Mouse (Mus musculus) CH12F3 (cell line): ENCODE data around the gene Ppil3.

Source experiments
- in situ Hi-C: fragments of 300-500 bp; cut with MboI; formaldehyde crosslinking; loops from 2 replicates; pipeline ENCODE4 v1.14.3; 2020; ENCODE audit warnings: low sequenced_read_pairs

Ppil3 gene

DNA sequence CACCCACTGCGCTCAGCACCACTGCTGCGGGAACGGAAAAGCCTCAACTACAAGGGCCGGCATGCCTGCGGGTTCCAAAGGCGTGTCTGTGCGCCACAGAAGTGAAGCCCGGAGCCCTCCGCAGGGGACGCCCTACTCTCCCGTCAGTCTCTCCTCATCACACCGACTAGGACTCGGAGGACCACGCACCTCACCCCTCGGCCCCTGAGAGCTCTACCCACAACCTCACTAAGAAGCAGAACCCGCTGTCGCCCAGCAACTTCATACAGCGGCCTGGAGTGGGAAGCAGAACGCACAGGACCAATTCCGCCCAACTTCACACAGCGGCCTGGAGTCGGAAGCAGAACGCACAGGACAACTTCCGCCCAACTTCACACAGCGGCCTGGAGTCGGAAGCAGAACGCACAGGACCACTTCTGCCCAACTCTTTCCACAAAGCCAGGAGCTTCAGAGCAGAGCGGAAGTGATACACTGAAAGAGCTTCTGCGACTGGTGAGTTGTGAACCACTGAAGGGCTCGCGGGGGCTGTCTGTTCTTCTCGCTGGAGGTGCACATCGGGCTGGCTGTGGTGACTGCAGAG is at the start of gene Ppil3, which contains the start of gene Nif3l1:
Gene Ppil3 (minus strand): TSS at position 344 of the 580 bp plus-strand sequence.
Gene Nif3l1 (plus strand): TSS at position 9 of the 580 bp plus-strand sequence.
- in situ Hi-C loops, result no loop called here

DNA sequence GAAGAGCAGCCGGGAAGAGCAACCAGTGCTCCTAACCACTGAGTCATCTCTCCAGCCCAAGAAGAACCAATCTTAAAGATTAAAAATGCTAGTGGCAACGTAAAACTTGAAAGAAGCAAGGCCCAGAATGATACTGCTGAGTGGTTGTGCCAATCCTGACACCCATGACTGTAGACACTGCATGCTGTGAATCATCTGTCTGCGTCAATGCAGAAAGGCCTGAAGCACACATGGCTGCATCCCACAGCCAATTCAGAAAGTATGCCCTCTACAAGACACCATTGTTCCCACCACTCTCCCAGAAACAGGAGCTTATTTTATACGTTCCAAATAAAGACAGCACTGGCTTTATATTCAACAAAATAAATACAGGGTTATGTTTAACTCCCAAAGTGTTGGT is 37.4 kb upstream of the Ppil3 start:
- in situ Hi-C loops, result no loop called here

DNA sequence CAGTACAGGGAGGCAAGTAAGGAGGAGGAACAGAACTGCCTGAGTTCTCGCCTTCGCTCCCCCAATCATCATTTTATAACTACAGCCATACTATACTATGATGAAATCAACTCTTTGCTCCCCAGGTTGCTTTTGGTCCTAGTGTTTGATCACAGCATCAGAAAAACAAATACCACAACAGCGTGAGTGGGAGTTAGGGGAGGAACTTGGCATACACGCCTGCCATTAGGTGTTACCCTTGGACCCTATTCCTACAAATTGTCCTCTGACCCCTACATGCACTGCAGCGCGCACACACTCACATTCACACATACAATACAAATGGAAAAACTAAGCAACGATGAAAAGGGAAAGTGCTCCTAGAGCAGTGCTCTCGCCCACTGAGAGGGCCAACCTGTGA is 30.4 kb upstream of the Ppil3 start:
- in situ Hi-C loops, result no loop called here

DNA sequence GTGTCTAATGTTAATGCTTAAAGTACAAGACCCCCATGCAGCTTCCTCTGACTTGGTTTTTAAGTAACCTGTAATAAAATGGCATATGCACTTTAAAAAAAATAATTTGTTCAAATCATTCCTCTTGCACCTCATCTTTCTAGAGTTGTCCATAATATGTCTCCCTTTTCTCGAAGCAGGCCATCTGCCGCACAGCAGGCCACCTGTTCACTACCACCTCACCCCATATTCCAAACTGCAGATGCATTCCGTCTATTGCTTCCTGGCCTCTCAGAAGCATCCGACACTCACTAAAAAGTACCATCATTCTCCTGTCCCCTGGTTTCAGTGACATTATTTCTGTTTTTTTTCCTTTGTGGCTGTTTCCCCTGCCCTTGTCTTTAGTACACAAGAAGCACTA is 20.3 kb upstream of the Ppil3 start:
- in situ Hi-C loops, result loop anchor here (25.0 kb wide), 1 partner anchor 222 kb away; the partner anchor contains the start of gene Als2cr12

DNA sequence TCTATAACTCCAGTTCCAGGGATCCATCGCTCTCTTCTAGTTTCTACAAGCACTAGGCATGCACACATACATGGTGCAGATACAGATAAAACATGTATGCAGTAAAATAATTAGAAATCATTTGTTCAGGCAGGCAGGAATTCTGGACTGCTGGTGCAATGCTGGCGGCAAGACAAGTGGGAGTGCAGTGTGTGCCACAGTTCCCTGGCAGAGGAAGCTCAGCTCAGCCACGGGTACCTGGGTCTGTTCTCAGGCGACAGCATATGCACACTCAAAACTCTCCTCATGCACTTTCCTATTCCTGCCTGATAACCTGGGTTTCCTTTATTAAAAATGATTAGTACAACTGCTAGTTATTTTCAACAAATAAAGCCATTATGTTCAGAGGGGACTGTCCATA is 19.8 kb upstream of the Ppil3 start:
- in situ Hi-C loops, result loop anchor here (25.0 kb wide), 1 partner anchor 222 kb away; the partner anchor contains the start of gene Als2cr12

DNA sequence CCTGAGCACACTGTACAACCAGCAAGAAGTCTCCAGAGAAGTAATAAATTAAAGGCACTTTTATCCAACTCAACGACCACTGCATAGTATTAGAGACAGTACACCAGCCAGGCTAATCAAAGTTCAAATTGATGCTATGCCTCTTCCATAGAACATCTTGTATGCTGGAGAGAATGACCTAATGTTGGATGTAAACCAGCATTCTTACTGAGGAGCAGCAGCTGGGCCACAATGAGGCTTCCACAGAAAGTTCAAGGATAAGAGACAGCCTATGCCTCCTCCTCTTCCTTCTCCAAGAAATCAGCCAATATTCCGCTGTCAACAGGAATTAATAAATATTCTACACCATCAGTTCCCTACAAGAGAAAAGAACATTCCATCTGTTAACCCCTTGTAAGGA is 18.6 kb upstream of the Ppil3 start:
- in situ Hi-C loops, result loop anchor here (25.0 kb wide), 1 partner anchor 223 kb away; the partner anchor contains the start of gene Als2cr12

DNA sequence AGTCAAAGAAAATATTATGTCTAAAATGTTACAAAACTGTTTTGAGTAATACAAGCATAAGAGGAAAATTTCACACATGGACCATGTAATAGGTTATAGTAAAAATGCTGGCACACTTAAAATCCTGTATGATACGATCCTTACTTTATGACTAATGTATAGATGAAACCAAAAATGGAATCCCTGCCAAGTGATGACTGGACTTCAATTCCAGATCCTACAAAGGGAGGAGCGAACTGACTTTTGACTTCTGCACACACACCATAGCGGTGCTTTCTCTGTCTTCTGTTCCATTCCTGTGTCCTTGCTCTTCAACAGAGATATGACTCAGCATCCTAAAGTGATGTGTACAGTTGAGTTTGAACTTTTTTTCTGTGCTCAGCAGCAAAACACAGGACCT is 15.3 kb upstream of the Ppil3 start:
- in situ Hi-C loops, result loop anchor here (25.0 kb wide), 1 partner anchor 227 kb away; the partner anchor contains the start of gene Als2cr12

DNA sequence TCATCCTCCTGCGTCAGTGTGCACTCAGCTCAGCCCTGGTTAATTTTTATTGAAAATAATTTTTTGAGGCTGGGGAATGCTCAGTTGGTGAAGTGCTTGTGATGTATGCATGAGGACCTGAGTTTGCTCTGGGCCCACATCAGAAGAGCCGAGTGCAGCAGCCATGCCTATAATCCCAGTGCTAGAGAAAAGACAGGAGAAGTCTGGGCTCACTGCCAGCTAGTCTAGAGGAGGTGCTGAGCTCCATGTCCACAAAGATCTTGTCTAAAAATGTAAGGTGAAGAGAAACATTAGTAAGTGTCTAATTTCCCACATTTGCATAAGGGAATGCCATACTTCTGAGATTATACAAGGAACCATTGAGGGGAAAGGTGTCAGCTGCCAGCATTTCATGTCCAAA is 13.6 kb upstream of the Ppil3 start:
- in situ Hi-C loops, result loop anchor here (25.0 kb wide), 1 partner anchor 228 kb away; the partner anchor contains the start of gene Als2cr12

DNA sequence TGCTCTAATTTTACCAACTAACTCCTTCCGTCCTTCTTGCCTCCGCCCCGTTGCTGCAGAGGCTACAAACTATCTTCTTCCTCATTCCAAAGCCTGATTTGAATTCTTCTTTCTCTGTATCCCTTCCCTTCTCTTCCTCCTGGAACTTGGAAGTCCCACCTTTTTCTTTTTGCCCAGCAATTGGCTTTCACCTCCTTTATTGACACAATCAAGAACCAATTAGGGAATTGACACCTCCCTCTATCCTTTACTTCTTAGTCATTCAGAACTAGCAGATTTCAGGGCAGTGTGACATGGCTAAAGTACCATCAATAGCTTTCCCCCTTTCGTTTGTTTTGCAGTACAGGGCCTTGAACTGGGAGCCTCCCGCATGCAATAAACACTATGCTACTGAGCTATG is 12.9 kb upstream of the Ppil3 start:
- in situ Hi-C loops, result loop anchor here (25.0 kb wide), 1 partner anchor 229 kb away; the partner anchor contains the start of gene Als2cr12

DNA sequence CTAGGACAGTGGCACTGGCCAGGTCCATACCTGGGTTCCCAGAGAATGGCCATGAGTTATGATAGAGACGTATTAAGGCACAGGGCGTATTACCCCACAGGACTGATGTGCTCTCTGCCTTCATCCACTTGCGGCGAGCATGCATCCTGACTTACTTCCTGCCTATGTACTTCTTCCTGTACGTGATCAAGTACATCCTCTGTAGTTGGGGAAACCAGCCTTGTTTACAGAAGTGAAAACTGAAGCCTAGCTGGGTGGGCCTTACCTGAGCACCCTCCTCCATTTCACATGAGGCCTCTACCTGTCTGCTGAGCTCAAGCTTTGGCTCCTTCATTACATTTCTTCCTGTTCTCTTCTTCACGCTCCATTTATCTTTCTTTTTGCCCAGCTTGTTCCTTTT is 9.0 kb upstream of the Ppil3 start:
- in situ Hi-C loops, result loop anchor here (25.0 kb wide), 1 partner anchor 233 kb away; the partner anchor contains the start of gene Als2cr12

DNA sequence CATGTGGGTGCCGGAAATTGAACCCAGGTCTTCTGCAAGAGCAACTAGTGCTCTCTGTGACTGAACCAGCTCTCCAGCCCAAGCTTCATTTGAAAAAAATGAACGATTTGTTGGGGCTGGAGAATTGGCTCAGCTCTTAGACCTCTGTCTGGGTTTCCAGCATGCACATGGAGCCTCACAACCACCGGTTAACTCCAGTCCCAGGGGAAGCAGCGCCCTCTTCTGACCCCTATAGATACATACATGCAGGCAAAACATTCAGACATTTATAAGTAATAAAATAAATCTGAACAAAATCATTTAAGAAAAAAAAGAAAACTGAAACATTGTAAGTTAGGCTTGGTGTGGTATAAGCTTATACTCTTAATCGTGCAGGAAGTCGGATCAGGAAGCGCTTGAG is 3.1 kb upstream of the Ppil3 start:
- in situ Hi-C loops, result no loop called here

DNA sequence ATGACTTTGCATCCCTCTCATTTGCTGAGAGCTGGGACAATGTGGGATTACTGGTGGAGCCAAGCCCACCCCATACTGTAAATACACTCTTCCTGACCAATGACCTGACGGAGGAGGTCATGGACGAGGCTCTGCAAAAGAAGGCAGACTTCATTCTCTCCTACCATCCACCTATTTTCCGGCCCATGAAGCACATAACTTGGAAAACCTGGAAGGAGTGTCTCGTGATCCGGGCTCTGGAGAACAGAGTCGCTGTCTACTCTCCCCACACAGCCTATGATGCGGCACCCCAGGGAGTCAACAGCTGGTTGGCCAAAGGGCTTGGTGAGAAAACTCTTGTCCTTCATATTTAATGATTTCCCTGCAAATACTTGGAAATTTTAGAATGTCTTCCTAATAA is 2.5 kb upstream of the Ppil3 start:
- in situ Hi-C loops, result no loop called here

DNA sequence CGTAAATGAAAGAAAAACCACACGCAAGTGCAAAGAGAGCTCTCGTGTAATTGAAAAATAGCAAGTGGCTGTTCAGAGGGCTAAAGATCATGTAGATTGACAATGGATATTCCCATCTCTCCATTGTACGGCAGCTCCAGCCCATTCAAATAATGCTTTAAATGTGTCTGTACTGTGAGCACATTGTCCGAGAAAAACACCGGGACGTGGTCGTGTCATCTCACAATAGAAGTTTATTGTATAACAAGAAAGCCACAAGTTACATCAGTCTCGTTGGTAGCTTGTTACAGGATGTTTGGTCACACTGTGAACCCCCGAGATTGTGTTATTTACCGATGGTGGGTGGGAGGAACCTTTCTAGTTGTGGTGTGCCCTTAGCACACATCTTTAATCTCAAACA is 575 bp upstream of the Ppil3 start:
- in situ Hi-C loops, result no loop called here

DNA sequence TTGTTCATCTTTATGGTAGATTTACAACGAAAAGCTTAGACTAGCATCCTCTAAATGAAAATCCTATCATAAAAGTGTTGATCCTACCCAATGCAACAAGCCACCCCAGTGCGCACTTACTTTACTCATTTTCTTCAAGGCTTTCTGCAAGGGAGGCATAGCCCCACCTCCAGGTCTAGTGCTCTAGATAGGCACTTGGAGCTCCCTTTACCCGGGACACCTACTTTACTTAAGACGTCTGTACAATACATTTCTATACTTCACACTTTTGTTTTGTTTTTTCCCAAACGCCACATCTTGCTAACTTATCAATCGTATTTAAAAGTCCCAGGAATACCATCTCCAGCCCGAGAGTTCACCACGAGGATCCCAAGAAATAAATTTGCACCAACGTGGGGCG is 595 bp downstream of the Ppil3 start:
- in situ Hi-C loops, result no loop called here

DNA sequence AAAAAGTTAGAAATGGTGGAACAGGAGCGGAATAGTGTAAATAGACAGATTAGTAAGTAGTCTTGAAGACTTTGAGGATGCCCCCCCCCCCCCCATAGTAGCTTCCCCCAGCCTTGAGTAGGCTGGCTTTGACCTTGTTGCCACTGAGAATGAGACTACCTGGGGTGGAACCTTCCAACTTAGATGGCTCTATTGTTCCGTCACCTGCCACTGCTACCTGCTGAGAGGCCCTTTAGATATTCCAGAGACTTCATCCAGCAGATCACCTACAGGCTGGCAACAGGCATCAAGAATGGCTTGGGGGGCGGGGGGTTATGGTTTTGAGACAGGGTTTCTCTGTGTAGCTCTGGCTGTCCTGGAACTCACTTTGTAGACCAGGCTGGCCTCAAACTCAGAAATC is 20.7 kb downstream of the Ppil3 start:
- in situ Hi-C loops, result no loop called here

DNA sequence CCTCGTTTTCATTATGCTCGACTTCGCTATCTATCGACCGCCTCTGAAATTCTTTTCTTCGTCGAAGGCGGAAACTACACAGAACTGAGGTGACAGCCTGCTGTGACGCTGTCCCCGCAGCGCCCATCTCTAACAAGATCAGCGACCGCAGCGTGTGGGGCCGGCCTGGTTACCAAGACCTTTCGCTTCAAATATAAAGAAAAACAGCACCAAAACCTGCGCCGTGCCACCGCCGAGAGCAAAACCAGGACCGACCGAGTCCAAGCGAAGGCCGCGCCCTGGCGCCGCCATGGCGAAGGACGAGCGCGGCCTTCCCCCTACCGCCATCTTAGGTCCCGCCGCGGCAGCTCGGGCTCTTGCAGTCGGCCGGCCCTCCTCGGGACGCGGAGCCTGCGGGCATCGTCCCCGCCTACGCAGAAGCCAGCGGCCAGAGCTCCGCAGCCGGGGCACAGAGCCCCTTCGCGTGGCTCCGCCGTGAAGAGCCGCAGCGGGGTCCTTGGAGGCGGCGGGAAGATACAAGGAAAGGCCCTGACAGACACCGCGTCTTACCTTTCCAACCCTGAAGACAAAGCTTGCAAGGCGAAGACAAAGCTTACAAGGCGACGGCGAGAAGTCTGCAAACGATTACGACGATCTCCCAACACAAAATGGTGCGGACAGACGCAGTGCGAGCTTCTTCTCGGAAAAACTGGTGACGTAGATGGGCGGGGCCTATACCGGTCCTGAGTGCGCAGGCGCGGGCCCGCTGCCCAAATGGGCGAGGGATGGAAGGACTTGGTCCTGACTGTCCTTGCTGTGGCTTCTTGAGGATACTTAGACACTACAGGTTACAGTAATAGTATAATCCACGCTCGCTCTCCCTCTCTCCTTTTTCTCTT is 21.7 kb downstream of the Ppil3 start, which contains the start of gene Clk1:
Gene Clk1 (minus strand): TSS at position 696 of the 878 bp plus-strand sequence.
- in situ Hi-C loops, result no loop called here

DNA sequence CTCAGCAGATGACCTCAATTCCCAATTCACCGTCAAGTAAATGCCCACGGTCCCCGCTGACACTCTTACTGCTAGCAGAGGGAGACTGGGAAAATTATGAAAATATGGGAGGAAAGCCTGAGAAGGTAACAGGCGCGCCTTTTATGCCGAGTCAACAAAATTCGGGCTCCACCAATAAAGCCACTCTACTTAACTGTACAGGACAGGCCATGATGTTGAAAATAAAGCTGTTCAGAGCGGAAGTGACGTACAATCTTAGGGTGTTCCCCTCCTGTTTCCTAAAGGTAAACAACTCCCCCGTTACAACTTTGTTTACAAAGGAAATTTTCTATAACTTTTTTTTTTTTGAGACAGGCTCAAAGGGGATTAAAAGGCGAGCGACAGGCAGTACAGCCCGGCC is 22.4 kb downstream of the Ppil3 start:
- in situ Hi-C loops, result no loop called here

DNA sequence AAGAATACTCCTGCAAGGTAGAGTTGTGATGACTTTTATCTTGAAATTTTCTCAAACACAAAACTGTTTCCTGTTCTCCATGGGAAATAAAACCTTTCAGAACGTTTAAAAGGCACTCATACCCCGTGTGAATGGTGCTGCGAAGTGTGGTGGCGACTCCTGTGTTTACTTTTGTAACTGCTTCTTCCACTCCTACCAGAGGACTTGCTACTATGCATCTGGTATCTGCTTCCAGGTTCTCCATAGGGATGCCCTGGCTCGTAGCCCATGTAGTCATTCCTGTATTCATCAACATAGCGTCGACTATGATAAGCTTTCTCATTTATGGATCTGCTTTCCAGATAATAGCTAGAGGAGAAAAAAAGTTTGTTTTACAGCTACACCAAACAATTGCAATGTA is 24.3 kb downstream of the Ppil3 start:
- in situ Hi-C loops, result no loop called here

DNA sequence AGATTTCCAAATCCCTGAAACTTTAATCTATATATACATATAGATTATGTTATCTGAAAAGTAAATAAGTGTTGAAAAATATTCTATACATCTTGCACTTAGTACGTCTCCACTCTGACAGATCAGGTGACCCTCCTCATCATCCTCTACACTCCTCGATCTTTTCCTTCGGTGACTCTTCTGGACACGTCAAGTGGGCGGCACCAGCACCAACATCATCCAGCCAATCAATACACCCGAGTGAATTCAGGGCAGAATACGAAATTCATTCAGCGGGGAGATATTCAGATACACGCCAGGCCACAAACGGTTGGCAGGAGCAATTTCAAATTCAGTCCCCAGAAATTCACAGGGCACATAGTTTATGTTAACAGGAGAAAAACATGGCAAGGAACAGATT is 25.3 kb downstream of the Ppil3 start:
- in situ Hi-C loops, result no loop called here

DNA sequence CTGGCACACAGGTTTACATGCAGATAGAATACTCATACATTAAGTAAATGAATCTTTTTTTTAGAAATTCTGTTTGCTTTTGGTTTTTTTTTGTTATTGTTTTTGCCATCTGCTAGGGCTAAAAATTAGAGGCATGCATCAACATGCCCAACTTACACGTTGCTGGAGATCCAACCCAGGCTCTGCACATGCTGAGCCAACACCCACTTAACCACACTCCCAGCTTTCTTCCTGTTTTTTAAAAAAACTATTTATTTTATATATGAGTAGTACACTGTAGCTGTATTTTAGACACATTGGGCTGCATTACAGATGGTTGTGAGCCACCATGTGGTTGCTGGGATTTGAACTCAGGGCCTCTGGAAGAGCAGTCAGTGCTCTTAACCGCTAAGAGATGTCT is 29.2 kb downstream of the Ppil3 start:
- in situ Hi-C loops, result no loop called here

DNA sequence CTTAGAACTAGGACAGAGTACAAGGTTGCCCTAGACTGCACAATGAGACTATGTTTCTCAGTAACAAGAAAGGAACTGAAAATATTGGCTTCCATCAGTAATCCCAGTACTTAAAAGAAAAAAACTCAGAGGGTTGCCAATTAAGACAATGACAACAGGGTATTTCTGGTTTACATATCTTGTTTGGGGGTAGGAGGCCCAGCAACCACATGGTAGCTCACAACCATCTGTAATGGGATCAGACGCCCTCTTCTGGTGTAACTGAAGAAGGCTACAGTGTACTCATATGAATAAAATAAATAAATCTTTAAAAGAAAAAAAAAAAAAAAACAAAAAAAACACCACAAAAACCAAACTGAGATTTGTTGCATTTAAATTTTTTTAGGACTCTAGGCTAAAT is 29.8 kb downstream of the Ppil3 start:
- in situ Hi-C loops, result no loop called here

DNA sequence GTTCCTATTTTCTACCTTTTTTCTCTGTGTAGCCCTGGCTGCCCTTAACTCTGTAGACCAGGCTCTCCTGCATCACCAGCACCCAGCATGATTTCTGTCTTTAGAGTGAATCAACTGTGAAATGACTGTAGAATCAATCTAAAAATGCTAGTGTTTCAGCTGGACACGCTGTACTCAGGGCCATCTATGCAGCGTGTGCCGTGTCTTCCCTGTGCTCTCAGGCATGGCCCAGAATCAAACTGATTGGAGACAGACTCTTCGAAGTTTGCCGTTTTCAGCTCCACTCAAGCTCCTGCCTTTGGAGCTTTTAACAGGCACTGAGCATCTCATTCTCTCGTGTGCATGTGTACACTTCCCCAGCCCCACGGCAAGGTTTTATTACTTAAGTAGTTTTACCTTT is 34.5 kb downstream of the Ppil3 start:
- in situ Hi-C loops, result no loop called here
